Mouse (Mus musculus) right cerebral cortex, adult 2 months (tissue): ENCODE measurements around the gene Olfr70.

ENCODE experiments used
- DNase-seq, 2 experiments: peaks; one replicate each; pipeline ENCODE4 v3.0.0; 2021 to 2022; ENCODE audit warnings: low spot score in 2 of 2

Gene Olfr70

DNA sequence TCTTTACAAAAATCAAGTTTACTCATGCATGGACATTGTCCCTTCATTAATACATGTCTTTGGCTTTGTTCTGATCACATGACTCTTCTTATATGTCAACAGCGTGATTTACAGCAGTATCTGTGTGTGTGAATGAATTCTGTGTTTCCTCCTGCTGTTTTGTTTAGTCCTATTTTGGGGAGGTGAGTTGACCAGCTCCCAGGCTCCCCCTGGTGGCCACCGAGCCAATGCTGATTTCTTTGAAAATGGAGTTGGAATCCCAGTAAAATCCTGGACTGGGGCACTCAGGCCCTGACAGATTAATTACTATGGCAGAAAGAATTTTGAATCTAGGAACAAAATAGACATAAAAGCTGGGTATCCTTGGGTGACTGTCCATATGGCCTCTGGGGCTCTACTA lies 11.2 kb upstream of the Olfr70 start:
- peak; percentile 84 to 87 for DNase-seq

DNA sequence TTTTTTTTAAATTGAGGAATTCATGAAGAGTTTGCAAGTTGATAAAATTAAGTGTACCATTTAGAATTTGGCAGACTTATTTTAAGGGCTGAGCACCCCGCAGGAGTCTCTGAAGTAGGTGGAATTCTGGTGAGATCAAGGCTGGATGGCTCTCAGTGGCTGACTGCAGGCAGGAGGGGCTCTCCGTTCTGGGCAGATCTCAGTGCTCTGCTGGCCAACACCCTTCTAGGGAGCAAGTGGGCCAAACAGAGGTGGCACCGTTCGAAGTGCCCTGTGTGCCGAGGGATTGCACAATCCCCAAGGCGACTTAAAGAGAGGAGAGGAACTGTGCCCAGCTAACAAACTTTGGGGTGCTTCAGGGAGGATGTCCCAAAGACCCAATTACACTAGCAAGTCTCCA lies 9.3 kb upstream of the Olfr70 start, which contains the start of gene Olfr71:
Gene Olfr71 (minus strand): TSS at position 387 of the 400 bp plus-strand sequence.
- DNase-seq = no peak

DNA sequence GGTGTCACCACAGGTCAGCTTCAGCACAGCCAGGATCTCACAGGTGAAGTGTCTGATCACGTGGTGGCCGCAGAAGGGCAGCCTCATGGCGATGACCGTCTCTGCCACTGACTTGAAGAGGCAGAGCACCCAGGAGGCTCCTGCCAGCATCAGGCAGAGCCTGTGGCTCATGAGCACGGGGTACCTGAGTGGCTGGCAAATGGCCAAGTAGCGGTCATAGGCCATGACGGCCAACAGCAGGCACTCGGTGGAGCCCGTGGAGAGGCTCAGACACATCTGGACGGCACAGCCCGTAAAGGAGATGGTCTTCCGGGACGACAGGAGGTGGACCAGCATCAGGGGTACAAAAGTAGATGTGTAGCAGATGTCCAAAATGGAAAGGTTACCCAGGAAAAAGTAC lies 5.4 kb upstream of the Olfr70 start:
- DNase-seq = no peak

DNA sequence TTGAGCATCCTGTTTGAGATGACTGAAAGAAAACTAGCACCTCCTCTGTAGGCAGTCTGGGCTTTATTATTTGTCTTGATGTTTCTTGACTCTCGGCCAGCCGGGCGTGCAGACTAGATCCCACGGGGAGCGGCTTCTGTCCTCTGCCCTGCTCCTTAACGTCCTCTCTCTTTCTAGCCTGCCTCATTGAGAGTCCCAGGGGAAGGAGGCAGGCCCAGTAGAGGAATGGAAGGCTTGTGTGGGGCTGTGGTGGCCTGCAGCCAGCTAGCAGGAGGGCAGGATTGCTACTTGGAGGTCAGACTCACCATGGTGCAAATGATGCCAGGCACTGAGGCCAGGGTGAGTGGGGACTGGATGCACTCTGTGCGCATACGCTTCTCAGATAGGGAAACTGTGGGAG lies 3.2 kb upstream of the Olfr70 start:
- DNase-seq = no peak

DNA sequence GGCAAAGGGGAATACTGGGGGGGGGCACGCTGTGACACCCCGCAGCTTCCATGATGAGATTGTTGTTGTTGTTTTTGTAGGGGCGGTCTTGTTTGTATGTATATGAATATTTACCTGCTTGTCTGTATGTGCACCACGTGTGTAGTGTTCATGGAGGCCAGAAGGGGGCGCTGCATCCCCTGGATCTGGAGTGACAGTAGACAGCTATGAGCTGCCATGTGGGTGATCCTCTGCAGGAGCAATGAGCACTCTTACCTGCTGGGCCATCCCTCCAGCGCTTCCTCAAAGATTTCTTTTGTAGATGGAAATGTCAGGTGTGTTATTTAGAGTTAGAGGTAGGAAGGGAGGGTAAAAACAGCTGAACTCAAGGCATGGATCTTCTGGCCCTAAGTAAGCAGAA lies 2.8 kb upstream of the Olfr70 start:
- no peak for DNase-seq

DNA sequence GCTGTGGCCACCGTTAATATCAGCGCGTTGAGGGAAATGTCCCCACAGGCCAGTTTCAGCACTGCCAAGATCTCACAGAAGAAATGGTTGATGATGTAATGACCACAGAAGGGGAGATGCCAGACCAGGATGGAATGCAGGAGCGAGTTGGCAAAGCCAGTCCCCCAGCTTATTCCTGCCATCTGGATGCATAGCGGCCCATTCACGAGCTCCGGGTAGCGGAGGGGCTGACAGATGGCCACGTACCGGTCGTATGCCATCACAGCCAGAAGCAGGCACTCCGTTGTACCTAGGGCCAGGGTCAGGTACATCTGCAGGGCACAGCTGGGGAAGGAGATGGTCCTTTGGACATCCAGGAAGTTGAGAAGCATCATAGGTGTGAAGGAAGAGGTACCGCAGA lies 4.0 kb downstream of the Olfr70 start:
- no peak for DNase-seq

DNA sequence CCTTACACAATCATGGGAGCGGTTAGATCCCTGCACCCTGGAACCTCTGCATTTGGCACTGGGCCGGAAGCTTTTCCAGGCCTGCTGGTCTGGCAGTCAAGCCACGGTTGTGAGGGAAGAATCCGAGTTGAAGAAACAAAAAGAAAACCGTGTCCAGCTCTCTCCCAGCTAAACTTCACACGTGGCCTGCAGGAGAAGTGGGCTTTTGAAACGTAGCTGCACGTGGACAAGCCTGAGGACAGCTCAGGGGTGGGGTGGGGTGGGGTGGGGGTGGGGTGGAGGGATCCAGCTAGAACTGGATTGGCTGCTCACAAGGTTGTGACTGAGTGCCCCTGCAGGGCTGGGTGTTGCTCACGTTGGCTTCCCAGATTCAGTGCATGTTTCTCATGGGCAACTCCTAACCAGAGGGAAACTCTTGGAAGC lies 5.3 kb downstream of the Olfr70 start:
- DNase-seq = no peak

DNA sequence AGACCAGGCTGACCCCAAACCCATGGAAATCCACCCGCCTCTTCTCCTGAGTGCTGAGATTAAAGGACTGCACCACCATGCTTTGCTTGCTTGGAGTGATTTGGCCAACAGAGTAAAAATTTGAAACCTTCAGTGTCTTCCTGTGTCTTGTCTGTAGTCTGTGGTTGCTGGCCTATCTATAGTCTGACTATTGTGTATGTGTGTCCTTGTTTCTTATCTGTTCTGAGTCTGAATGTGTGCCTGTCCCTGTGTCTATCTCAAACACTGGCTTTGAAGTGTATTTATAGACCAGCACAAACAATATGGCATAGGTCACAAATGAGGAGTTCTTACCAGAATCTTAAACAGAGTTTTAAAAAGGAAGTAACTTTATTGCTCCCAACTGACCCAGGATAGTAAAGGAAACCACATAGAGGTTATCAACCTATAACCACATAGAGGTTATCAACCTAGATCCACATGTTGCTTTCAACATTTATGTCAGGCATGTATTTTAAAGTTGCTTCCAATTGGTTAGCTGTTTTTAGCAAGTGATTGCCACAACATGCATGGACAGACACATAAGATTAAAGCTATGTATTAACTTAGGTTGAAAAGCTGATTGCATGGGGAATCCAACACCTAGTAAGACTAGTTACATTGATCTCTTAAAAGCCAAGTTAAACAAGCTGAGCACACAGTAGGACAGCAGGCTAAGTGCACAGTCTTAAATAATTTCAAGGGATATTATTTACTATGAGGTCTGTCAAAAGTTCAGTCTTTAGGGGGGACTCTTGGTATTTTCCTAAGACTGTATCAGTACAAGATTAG lies 6.0 kb downstream of the Olfr70 start:
- DNase-seq = no peak

DNA sequence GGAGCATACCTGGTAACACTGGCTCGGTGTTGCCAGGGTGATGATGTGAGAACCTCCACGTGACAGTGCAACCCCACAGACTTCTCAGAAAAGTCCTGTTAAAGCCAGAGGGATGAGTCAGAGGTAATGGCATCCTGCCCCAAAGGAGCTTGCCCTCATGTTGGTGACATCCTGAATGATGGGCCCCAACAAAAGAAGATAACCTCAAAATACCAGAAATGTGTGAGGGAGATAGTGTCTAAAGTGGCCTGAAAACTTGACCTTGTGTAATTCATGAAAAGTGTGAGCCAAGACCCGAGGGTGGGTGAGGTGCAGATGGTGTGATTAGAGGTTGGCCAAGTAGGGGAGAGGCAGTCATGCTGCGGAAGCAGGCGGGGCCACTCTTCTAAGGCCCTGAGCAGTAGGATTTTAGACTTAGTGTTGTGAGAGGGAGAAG lies 6.8 kb downstream of the Olfr70 start:
- DNase-seq = no peak

DNA sequence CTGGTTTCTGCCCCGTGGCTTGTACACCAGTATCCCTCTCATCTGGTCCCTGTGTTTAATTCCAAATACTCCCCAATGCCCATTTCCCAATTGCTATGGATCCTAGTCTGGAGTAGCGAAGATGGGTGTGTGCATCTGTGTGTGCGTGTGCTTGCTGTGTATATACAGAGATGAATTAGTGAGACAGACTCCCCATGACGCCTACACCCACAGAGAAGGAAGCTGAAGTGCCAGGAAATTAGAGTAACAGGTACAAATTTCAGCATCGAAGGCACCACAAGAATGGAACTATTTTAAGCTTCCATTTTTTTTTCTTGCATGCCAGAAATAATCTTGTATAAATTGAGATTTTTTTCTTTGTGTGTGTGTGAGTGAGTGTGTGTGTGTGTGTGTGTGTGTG lies 9.6 kb downstream of the Olfr70 start:
- DNase-seq = no peak

DNA sequence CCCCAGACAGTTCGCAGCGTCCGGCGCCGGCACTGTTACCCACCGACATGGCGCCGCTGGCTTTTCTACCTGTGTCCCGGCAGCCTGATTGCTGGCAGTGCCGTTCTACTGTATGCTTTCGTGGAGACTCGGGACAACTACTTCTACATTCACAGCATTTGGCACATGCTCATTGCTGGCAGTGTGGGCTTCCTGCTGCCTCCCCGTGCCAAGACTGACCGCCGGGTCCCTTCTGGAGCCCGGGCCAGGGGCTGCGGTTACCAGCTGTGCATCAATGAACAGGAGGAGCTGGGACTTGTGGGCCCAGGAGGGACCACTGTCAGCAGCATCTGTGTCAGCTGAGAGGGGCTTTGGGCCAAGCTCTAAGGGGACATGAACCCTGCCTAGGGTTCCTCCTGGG lies 10.6 kb downstream of the Olfr70 start:
- DNase-seq = no peak

DNA sequence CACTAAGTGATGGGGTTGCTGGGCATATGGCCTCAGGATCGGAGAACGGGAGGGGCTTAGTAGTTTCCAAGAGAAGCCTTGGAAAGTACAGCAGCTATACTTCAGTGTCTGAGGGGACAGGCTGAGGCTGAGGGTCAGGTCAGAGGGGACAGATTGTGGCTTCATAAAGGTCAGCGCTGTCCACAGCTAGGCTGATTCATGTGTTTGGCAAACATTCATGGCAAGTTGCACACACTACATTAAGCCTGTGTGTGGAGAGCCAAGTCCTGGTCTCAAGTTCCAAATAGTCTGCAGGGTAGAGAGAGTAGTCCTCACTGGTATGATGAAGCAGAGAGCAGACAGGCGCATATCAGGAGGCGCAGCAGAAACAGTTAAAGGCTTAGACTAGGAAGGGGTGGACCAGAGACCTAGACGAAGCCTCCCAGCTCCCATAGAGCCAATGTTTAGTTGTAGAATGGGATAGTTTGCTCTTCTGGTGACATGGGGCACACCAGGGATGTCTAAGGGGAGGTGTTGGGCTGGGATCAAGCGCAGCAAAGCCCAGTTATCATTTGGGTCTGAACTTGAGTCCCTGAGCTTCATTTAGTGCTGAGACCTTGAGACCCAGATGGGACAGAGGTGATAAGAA lies 21.1 kb downstream of the Olfr70 start:
- DNase-seq = no peak

DNA sequence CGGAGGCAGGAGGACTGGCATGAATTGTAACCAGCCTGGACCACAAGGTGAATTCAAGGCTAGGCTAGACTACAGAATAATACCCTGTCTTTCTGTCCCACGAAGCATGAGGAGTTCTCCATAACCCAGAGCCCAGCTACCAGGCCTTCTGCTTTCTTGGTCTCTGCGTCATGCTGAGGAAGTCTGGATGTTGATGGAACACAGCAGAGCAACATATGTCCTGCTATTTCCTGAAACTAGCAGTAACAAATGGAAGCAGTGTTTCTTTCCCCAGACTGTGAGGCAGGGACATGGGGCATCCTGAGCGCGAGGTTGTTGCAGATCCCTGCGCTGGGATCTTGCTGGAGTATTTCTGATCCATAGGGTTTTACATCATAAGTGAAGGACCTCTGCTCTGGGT lies 22.1 kb downstream of the Olfr70 start:
- DNase-seq = no peak

DNA sequence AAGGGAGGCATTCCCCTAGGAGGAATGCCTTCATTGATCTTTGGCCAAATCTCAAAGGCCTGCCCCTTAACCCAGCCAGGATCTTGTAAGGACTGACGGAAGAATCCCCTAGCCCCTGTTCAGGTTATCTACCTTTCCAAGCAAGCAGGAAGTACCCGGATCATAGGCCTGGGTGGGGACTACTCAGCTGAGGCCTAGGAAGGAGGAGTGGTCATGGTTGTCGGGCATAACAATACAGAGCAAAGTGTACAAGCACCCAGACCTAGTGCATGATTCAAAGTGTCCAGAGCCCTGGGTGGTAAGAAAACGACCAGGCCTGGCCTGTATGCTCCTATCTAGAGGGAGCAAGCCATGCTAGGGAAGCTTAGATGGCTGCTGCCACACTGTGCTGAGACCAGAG lies 25.0 kb downstream of the Olfr70 start:
- DNase-seq = no peak

DNA sequence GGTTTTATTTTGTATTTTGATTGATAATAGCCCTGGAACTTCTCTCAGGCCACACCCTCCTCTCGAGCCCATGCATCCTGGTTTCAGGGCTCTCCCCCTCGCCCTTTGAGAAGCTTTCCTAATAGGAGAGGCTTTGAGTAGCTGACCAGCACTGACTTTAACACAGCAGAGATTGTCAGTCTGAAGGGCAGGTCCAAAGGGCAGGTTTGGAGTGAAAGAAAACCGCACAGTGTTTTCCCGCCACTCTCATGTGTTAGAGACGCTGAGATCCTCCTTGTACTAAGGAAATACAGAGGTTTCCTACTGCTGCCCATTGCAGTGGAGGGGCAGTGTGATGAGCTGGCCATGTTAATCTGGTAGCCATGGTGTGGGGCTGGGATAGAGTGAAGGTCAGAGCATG lies 25.6 kb downstream of the Olfr70 start:
- DNase-seq = no peak

DNA sequence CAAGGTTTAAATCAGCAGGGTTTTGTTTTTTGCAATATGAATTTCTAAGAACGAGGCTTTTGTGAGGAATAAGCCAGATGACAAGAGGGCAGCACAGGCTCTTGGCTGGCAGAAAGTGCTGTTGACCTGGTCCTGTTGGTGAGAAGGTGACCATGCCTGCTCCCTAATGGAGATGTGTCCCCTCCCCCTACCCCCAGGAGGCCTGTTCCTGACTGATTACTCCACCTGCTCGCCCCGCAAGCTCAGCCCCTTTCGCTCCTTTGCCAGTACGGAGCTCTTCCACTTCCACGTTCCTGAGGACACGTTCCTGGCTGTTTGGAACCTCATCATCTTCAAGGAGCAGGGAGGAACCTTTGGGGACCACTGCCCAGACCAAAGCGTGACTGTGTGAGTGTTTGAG lies 26.9 kb downstream of the Olfr70 start:
- DNase-seq = no peak

DNA sequence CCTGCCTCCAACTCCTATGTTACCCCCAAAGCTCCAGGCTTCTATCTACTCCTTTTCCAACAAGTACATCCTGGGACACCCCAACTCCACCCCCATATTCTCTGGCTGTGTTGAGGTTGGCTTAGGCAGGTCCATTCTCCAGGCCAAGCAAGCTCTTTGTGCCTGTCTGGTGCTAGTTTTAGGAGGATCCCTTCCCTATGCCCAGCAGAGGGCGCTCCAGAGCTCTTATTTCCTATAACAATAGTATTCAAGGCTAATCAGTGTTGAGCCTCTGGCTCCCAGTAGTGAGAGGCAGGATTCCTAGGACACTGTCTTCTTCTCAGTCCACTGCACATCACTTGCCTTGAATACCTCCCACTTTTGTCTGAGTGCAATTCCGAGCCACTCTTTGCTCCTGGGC lies 28.5 kb downstream of the Olfr70 start:
- DNase-seq = peak; percentile 92 to 94

DNA sequence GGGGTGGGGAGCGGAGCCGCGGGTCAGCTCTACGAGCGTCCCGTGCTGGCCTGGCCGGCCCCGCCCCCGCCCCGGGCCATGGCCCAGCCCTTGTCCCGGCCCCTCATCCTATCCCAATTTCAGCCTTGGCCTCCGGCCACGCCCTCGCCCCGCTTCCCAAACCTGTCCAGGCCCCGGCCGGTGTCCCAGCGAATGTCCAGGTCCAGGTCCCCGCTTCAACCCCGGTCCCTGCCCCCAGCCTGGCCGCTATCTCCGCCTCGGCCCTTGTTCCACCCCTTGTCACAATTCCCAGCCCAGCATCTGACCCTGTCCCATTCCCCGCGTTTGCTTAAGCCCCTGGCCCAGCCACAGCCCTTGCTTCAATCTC lies 31.2 kb downstream of the Olfr70 start:
- peak in 1 of 2 experiments; percentile 26 for DNase-seq

DNA sequence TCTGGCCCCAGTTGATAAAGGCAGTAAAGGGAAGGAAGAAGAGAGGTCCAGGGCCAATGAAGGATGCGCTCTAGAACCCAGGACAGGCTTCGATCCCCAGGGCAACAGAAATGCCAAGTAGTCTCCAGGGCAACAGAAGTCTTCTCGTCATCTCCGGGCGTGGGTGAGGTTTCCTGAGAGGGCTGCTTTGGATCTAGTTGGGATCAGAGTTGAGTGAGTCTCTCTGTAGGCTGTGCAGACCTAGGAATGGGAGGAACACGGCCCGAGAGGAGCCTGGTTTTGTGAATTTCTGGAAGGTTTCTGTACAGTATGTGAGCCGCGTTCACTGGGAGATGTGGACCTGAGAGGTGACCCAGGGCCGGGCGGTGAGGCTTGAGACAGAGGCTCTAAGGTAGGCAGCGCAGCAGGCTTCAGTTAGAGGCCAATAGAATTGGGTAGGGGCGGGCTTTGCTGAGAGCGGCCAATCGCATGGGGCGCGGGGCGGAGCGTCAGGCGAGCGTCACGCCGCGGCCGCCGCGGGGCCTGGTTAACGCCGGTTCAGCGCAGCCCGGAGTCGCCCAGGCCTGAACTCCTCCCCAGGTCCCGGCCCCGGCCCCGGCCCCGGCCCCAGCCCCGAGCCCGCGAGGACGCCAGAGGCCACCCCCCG lies 31.7 kb downstream of the Olfr70 start, which contains the start of the genes Tmem8b and Fam221b:
Gene Tmem8b (plus strand): TSS at position 190 of the 646 bp plus-strand sequence.
Gene Fam221b (minus strand): TSS at position 364 of the 646 bp plus-strand sequence.
- DNase-seq = peak; percentile 87 to 93

DNA sequence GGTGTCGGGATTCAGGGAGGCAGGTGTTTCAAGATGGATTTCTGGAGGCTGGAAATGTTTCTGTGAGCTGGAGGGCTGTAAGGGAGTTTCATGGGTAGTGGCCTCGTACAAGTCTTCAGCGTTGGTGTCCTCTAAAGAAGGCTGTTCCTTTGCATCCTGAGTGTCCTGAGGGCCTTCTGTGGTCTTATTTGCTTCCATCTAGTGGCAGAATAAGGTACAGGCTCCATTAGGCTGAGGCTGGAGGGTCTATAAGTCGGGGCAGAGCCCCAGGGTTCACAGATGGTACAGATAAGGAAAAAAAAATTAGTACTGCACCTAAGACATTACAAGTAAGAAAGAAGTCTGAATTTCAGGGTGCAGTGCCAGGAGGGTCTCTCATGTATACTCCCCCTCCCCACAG lies 34.2 kb downstream of the Olfr70 start:
- no peak for DNase-seq

DNA sequence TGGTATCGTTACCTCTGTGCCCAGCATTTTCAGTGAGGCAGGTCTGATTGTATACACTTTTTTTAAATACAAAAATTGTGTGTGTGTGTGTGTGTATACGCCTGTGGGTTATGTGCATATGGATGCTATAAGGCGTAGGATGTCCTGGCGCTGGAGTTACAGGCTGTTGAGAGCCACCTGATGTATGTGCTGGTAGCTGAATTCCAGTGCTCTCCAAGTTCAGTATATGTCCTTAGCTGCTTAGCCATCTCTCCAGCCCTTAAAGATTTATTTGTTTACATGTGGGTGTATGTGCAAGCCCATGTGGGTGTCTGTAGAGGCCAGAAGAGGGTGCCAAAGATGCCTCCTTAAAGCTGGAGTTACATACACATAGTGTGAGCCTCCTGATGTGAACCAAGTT lies 43.5 kb downstream of the Olfr70 start:
- no peak for DNase-seq

DNA sequence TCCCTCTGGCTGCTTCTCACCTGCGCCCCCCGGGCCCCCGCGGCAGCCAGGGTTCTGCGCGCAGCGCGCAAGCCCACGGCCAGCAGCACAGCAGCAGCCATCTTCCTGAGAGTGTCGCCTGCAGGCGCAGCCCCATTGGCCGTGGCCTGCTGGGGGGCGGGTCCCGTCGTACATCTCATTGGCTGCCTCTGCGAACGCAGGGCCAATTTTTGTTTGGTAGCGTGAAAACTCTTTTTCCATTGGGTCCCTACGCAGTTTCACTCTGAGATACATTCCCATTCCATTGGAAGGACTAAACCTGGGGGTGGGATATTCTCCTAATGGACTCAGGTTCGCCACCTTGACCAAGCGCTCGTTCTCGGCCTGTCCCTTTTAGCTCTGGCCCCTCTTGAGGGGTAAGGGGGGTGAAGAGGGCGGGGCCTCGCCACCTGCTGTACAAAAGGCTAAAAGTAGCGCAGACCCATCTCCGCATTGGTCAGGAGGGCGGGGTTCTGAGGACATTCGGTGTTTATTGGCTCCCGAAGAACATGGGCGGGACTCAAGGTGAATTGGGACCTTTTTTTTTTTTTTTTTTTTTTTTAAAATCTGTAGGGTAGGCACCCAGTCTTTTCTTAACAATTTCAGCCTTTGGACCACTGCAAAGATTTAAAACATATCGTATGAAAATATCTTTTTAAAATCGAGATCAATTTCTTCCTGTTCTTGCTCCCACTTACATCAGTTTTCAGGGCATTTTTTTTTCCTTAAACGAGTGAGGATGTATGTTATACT lies 44.1 kb downstream of the Olfr70 start, which contains the start of gene Hint2:
Gene Hint2 (minus strand): TSS at position 128 of the 771 bp plus-strand sequence.
- DNase-seq = peak; percentile 94 to 96
